Mouse (Mus musculus): ENCODE results near the gene Slc39a8.

Gene Slc39a8

DNA sequence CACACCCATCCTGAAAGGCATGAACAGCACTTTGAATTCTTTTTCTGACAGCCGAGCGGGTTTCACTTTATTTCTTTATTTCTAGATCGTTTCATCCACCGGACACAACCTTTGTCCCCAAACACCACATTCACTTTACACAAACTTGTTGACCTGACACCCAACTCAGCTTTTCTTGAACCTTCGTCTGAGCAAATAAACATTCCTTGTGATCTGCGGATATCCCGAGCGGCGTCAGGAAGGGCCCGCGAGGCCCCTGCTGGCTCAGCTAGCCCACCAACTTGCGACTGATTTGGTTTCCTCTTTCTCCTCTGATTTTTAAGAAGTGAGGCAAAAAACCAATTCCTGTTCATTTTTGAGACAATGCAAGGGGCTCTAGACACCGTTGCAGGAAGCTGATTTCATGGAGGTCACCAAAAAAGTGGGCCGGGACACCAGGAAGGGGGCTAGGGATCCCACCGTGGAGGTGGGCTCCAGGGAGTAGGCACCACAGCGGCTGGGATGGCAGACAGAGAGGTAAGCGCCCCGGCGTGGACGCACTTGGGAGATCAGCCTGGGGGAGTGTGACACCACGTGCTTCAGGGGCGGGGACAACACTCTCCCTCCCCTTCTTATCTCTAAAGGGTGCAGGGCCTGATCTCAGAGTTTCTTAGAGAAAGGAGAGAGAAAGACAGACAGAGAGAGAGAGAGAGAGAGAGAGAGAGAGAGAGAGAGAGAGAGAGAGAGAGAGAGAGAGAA, at the start of gene Slc39a8:
Gene Slc39a8 (plus strand): TSS at position 264 of the 738 bp plus-strand sequence.
- peak in 1 of 2 experiments; percentile 48 for DNase-seq (ENCODE audit: low spot score in 2 of 2)

DNA sequence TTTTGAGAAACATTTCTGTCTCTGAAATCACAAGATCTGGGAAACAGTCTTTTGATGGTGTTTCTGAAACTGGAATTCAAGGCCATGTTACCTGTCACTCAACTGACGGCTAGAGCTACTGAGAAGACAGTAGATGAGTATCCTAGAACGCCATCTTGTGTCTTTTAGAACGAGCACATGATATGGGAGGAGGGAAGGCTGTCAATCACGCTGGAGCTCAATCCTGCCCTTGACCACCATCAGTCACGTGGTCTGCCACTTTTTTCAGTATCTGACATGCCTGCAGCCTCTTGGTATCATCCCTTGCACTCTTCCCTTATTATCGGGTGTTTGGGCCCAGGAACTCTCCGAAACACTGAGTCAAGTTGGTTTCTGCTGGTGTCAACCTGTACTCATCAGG, 40.0 kb upstream of the Slc39a8 start:
- no peak for DNase-seq (ENCODE audit: low spot score in 2 of 2)

DNA sequence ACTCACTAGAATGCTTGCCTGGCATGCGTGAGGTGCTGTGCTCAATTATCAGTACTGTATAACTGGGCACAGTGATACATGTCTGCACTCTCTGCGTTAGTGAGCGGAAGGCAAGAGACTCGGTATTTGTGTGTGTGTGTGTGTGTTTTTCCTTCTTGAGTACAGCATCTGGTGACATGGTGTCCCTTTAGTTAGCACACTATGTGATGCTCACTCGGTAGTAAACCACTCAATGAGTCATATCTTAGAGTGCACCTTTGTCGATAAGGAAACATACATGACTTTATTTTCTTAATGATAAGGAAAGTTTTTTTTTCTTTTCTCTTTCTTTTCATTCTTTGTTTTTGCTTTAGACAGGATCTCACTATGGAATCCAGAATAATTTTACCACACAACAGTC, 29.0 kb upstream of the Slc39a8 start:
- DNase-seq (ENCODE audit: low spot score in 2 of 2), result no peak

DNA sequence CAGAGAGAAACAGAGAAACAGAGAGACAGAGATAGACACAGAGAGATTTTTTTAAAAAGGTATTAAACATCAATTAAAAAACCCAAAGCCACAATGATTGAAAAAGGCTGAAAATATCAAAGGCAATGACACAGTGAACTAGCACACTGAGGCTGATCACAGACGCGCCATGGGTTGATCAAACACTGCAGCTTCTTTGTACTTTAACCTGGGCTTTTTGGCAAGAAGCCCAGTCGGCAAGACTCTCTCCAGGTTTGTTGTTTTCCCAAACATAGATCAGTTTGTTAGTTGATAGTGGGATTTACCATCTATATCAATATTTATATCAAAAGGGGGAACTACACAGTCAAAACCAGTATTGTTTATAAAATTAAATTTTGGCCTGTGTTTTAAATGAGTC, 26.8 kb upstream of the Slc39a8 start:
- no peak for DNase-seq (ENCODE audit: low spot score in 2 of 2)

DNA sequence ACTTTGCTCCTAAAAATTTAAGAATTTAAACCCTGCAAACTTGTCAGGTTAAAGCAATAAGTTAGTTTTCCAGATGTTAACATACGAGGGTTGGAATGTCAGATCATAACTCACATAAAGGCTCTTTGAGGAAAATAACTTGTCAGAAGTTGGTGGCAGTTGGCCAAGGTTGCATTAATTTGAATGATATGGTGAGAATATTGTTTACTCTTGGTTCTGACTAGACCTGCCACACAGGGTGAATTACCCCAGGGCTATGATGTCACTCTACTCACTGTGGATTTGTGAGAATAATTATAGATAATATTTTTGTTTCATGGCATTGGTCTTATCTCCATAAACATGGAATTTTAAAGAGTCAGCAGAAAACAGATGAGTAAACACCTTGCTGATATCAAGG, 26.4 kb upstream of the Slc39a8 start:
- no peak for DNase-seq (ENCODE audit: low spot score in 2 of 2)

DNA sequence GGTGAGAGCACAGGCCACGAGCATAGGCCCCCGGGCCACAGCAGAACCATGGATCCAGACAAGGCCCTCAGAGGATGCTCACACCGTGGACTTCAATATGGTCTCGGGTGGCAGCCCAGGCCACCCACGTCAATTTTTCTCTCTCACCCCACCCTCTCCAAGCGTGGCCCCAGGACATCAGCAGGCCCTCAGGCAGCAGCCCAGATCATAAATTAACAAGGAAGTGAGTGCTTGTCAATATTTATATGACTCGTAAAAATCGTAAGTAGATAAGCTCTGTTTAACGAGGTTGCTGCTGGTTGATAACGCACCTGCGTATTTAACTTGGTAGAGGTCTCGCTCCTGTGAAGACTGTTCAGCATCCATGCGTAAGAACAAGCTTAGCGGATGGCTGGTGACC, 10.4 kb upstream of the Slc39a8 start:
- no peak for DNase-seq (ENCODE audit: low spot score in 2 of 2)

DNA sequence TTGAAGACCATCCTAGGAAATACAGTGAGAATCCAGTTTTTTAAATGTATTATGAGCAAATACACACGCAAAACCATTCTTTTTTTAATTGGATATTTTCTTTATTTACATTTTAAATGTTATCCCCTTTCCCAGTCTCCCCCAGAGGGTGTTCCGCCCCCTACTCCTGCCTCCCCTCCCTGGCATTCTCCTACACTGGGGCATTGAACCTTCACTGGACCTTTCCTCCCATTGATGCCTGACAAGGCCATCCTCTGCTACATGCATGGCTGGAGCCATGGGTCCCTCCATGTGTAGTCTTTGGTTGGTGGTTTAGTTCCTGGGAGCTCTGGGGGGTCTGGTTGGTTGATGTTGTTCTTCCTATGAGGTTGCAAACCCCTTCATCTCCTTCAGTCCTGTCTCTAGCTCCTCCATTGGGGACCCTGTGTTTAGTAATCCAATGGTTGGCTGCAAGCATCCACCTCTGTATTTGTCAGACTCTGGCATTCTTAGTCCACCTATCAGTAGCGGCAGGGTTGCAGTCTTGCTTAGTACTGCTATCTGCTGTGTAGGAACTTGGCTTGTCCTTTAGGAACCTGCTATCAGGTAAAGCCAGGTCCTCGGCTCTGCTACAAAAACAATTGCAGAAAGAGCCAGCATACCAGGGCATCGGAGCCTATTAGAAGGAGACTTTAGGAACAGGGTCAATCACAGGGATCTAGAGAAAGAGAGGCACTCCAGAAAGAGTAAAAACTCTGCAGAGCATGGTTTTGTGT, 8.9 kb upstream of the Slc39a8 start:
- no peak for DNase-seq (ENCODE audit: low spot score in 2 of 2)

DNA sequence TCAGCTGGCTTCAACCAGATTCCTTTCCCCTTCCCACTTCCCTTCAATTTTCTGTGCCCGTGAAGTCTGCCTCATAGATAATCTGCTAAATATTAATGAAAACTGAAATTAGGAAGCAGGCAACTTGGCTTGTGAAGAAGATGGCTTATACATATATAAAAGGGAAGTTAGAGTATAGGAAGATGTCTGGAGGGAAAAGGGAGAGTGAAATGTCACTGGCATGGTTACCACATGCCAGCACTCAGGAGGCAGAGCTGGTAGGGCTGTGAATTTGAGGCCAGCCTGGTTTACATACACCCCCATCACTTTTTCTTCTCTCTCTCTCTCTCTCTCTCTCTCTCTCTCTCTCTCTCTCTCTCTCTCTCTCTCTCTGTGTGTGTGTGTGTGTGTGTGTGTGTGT, 8.0 kb upstream of the Slc39a8 start:
- DNase-seq (ENCODE audit: low spot score in 2 of 2), result no peak

DNA sequence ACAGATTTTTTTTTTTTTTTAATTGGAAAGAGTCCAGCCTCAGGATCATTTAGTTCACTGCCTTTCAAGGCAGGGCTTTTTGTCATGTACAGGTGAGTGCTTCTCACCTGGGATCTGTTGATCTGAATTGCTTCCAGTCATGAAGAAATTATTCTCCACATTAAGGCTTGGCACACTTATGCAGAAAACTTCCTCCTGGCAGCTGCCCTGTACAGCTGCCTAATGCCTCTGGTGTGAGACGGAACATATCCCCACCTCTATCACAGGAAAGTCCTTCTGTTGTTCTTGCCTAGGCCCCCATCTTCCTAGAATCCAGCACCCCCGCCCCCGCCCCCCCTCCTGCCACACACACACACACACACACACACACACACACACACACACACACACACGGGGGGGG, 643 bp upstream of the Slc39a8 start:
- DNase-seq (ENCODE audit: low spot score in 2 of 2), result no peak

DNA sequence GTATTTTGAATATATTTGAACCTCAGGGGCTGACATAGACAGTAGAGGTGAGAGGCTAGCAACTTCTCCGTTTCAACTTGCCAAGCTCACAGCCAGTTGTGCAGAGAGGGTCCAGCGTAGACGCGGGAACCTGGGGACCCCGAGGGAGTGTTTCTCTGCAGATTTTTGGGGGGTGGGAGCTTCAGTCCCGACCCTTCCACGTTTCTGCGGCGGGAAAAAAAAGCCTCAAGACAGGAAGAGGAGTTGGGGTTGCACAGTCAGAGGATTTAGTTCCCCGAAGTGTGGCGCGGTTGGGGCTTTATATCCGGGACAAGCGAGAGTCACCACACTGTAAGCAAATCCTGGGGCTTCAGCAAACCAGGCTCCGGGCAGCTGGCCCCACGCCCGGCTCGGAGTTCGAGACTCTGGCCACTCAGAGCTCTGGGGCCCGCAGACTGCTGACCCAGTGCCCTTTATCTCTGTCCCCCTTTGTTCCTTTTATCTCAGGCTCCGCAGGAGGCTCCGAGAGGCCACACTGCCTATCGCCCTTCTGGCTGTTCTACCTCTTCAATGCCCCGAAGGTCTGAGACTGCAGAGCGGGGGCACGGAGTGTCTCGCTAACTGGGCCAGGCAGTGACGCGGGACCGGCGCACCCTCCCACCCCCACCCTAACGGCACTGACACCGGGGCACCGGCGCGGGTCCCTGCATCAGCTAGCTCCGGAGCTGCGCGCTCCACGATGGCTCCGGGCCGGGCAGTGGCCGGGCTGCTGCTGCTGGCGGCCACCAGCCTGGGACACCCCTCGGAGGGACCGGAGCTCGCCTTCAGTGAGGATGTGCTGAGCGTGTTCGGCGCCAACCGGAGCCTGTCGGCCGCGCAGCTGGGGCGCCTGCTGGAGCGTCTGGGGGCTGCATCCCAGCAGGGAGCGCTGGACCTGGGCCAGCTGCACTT, 940 bp downstream of the Slc39a8 start:
- DNase-seq (ENCODE audit: low spot score in 2 of 2), result peak in 1 of 2 experiments; percentile 22

DNA sequence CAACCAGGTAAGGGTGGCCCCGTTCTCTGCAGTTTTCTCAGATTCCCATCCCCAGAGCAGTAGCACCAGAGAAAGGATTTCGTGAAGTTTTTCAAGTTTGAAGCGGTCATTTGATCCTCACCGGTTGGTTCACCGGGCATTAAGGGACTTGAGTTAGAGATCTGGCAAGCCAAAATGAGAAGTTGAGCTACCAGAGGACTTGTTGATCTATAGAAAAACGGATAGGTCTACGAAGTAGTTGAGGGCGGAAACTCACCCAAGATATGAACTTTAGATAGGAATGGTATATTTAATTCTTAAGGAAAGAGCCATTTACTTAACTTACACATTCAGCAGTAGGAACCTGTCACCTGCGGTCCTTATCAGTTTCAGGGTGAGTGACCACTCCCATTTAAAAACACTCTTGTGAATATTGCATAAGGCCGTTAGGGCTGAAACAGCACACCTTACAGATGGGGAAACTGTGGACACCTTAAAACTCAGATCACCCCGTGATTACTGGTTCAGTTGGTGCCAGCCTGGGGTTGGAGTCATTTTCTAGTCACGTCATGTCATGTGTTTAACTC, 1.7 kb downstream of the Slc39a8 start:
- no peak for DNase-seq (ENCODE audit: low spot score in 2 of 2)

DNA sequence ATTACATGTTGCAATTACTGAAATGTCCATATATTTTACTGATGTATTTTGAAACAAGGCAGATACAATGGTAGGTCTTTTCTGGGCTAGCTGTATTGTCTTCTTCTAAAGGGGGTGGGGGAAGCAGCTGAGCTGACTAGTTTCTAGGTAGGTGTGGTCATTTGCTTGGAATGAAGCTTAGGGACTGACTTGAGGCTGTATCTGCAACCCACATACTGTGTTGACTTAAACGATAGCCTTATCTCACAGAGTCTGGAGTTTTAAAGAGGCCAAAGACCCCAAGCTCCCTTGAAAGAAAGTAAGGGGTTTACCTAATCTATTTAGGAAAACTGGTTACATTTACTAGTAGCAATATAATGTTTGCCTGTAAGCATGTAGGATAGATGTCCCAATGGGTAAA, 2.9 kb downstream of the Slc39a8 start:
- DNase-seq (ENCODE audit: low spot score in 2 of 2), result no peak

DNA sequence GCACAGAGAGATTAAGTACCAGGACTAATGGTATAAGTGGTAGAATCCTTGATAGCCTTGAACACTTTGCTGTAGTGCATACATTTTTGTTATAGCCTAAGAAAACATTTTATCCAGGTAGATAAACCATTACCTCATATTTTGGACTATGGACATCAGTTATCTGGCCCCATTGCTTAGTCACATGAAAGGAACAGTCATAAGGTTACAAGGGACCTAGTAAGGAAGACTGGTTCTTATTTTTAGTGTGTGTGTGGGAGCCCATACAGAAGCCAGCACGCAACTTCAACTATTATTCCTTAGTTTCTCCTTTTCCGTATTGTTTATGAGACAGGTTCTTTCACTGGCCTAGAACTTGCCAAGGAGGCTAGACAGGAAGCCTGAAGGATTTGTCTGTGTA, 7.4 kb downstream of the Slc39a8 start:
- no peak for DNase-seq (ENCODE audit: low spot score in 2 of 2)

DNA sequence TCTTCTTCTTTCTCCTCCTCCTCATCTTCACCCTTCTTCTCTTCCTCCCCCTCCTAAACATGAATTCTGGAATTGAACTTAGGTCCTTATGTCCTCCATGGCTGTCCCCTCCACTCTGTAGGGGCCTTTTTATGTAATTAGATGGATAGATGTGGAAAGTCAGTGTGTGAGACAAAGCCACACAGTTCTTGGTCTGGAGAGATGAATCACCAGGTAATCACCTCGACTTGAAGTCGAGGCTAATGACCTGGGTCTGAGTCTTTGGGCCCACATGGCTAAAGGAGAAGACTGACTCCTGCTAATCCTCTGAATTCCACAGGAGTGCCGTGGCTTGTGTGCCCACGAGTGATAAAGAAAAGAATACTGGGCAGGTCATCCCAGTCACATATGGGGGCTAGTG, 7.8 kb downstream of the Slc39a8 start:
- DNase-seq (ENCODE audit: low spot score in 2 of 2), result no peak

DNA sequence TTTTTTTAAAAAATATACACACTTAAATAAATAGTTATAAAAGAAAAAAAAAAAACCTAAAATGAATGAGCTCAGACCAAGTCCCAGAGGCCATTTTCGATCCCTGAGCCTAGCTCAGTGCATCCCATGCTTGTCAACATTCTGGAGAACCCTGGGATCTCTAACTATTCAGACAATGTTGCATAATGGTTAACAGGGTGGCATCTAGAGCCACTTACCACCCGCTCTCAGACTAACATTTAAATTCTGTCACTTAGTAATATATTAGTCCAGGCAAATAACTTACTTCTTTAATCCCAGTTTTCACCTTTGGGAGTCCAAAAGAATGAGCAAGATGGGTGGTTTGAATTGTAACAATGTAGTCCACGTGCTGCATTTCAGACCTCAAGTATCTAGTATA, 9.9 kb downstream of the Slc39a8 start:
- DNase-seq (ENCODE audit: low spot score in 2 of 2), result no peak

DNA sequence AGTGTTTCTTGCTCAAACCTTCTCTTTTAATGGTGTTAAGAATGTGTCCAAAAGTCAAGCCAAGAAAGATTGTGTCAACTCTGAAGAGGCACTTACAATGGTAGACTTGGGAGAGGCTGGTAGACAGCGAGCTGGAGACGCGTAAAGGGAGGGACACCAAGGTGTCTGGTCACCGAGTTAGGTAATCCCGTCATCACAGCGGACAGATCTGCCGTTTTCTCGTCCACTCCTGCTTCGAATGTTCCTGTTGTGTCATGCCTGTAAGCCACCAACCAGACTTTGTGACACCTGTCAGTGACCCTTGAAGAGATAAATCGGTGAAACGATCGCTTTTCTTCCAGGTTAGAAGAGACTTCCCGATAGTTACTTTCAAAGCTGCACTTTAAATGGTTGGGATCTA, 14.5 kb downstream of the Slc39a8 start:
- DNase-seq (ENCODE audit: low spot score in 2 of 2), result no peak

DNA sequence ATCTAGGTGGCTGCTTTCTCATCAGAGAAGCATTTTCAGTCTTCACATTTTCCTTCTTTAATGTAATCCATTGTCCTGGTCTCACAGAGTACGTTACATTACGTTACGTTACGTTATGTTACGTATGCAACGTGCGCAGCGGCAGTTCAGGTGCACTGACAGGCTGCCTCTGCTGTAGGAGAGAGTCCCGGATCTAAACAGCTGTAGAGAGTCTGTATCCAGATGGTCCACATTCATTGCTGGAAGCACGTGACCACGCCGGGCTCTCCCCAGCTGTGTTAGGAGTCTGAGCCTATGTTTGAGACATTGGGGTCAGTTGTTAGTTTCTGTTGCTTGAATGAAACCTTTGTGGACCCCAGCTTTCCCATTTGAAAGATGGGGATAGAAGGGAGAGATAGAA, 15.1 kb downstream of the Slc39a8 start:
- DNase-seq (ENCODE audit: low spot score in 2 of 2), result no peak

DNA sequence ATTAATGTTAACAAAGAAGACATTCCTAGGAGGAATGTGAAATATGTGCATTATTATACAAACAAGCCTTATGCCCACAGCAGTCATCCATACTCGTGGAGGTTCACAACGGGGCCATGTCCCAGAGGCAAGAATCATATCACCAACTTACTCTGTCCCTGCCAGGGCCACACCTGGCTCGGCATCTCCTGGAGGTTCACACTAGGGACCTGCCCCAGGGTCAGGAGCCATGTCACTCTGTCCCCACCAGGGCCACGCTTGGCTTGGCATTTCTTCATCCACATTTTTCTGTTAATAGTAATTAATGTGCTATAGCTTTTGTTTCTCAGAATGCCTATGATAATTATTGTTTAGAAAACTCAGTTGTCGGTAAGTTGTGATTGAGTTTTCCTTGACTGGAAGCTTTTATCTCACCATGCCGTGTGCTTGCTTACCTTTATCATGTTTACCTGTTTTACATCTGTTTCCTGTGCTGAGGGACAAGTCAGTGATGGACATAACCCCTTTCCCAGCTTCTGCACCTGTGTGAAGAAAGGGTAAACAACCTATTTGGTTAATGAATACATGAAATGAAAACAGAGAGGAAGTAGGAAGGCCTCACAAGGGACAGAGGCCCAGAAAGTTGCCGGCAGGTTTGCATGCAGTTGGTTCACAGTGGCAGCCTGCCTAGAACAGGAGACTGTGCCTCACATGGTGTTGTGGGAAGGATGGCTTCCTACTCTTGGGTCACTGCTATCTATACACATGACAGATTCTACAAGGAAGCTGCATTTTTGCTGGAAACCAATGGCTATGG, 16.8 kb downstream of the Slc39a8 start:
- no peak for DNase-seq (ENCODE audit: low spot score in 2 of 2)

DNA sequence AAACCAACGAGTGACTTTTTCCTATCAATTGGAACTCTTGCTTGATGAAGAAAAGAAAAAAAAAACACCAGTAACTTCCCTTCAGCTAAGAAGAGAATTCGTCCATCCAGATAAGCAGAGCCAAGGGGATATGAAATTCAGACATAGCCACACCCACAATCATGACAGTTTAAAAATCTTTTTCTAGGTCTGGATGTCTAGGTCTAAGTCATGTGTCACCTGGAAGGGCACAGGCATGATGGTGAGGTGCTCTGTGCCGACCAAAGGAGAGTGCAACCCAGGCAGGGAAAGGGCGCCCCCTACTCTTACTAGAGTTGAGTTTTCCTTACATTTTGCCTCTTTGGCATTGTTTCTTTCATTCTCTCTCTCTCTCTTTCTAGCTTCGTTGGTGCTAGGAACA, 18.1 kb downstream of the Slc39a8 start:
- no peak for DNase-seq (ENCODE audit: low spot score in 2 of 2)

DNA sequence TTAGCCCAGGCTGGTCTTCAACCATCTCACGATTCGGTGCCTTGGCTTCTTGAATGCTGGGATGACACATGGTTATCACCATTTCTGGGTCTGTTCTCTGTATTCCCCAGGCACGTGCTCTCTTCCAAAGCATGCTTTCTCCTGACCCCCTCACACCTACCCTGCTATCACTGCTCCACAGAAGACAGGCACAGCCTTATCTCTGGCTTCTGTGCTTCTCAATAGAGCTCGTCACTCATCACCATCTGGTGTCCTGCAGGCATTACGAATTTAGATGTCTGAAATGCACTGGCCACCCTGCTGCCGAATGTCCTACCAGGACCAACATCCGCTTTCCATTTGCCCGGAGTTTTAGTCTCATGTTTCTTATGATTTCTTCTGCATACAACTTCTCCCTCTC, 18.6 kb downstream of the Slc39a8 start:
- DNase-seq (ENCODE audit: low spot score in 2 of 2), result no peak

DNA sequence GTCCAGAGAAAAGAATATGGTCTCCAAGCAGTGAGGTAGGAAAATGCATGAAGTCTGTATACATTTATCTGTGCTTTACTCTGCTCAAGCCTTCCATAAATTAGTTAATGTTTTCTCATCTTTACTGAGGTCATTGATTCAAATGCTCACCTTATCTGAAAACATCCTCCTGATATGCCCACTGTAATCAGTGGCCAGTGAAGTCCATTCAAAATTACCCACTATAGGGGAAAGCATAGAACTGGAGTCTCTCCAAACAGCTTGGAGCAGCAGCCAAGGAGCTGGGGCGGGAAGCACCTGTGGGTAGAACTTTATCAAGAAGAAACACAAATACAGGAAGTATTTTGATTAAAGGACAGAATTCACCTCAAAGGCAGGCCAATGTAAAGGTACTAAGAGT, 19.8 kb downstream of the Slc39a8 start:
- DNase-seq (ENCODE audit: low spot score in 2 of 2), result no peak

Measured in left cerebral cortex, adult 9 months (tissue).